Mouse (Mus musculus): ENCODE measurements around the gene Tstd3. TPM values are rescaled to one million over a fixed set of nuclear protein-coding genes. Genes with fewer than 3 reads are reported as not detected.

Gene Tstd3
- polyA plus RNA-seq, 1 experiment from 2014 or later, result 28.5 TPM

- no peak overlapping the region for H3K4me3 ChIP-seq
Observed at GRCm38 (mm10) chr4:21739169-21739568, 27.8 kb downstream of the Tstd3 start.

DNA sequence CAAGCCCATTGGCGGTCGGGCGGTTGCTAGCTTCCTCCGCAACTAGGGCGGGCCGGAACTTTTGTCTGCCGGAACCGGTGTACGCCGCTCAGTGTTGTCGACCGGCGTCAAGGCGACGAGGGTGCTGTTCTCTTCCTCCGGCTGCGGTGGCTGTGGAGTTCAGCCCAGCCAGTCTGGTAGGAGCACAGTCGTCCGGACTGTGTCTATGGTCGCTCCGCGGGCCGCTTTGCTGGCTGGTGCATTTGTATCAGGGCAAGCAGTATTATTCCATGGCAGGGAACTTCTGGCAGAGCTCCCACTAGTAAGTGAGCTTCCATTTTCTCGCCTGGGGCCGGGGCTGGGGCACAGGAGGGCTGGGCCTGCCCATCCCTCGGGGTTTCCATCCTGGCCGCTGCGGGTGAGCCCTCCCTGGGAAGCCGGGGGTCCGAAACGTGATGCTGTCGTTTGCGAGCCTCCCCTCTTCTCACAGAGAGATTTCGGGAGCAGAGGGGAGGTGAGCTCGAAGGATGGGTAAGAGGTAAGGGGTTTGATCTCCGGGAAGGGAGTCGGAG, 39.3 kb downstream of the Tstd3 start, which contains the start of gene Ccnc:
Gene Ccnc (plus strand): TSS at position 87 of the 551 bp plus-strand sequence.
- Histone ChIP-seq H3K27ac (replicated peaks) (peak within 1 kb of the TSS; percentile 82), H3K4me1 (peaks cover 7% of the 10 kb centered on the region), H3K4me3 (peak within 1 kb of the TSS; percentile 61), H3K9me3 (no peaks in the 10 kb centered on the region), H3K27me3 (no peaks in the 10 kb centered on the region), H3K9ac (replicated peaks) (peak within 1 kb of the TSS; percentile 77), H3K4me2 (replicated peaks) (peak within 1 kb of the TSS; percentile 76), H3K36me3 (peaks cover 1% of the 10 kb centered on the region; the same call in 1 of the 2 replicates)
- peak; percentile 97 for ATAC-seq (ENCODE audit: low FRiP score, low read depth)
- WGBS, result under 1% methylated on average over 37 of the region's 37 CpGs

More at GRCm38 (mm10) chr4:21739169-21739568, 27.8 kb downstream of the Tstd3 start:
- H3K9ac ChIP-seq (replicated peaks), result no peak overlapping the region
- H3K4me1 ChIP-seq, result no peaks in the 10 kb centered on the region
- H3K9me3 ChIP-seq, result no peaks in the 10 kb centered on the region
- no peak overlapping the region for H3K27ac ChIP-seq (replicated peaks)
- H3K4me2 ChIP-seq (replicated peaks), result no peak overlapping the region
- WGBS, result 95% methylated on average over 4 of the region's 4 CpGs
- ATAC-seq (ENCODE audit: low FRiP score, low read depth), result no peak
- no peaks in the 10 kb centered on the region for H3K27me3 ChIP-seq
- H3K36me3 ChIP-seq, result peaks cover 40% of the 10 kb centered on the region

DNA sequence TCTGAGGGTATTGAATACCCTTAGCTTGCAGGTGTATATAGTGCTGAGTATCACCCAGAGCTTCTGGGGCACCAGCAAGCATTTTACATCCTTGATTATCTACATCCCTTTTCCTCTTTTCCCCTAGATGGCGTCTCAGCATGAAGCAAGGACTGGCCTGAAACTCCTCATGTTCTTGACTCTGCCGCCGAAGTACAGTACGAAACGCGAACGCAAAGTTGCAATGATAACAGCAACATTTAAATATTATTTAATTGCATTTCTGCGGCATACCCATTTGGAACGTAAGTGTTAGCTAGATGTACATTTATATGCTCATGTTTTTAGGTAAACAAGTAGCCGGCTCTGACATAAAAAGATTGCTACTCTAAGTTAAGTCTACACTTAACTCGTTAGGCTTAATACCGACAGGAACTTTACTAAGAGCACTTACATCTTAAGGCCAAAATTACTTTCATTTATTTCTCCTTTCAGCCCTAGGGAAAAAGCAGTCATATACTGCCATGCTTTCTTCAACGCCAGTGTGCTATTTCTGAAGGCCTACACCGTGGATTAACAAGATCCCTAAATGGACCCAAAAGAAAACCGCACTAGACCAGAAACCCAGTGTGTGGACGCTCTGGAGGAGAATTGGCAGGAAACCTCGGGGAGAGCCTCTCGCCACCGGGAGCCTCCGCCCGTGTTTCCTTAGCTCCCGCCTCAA, 39.9 kb downstream of the Tstd3 start:
- no peaks in the 10 kb centered on the region for H3K9me3 ChIP-seq
- peak overlapping the region; percentile 82 for H3K27ac ChIP-seq (replicated peaks)
- no peaks in the 10 kb centered on the region for H3K36me3 ChIP-seq
- peak; percentile 55 for ATAC-seq (ENCODE audit: low FRiP score, low read depth)
- 1% methylated on average over 22 of the region's 22 CpGs for WGBS
- peak overlapping the region; percentile 77 for H3K9ac ChIP-seq (replicated peaks)
- H3K4me3 ChIP-seq, result peak overlapping the region; percentile 61
- peaks cover 7% of the 10 kb centered on the region for H3K4me1 ChIP-seq
- peak overlapping the region; percentile 76 for H3K4me2 ChIP-seq (replicated peaks)
- no peaks in the 10 kb centered on the region for H3K27me3 ChIP-seq

DNA sequence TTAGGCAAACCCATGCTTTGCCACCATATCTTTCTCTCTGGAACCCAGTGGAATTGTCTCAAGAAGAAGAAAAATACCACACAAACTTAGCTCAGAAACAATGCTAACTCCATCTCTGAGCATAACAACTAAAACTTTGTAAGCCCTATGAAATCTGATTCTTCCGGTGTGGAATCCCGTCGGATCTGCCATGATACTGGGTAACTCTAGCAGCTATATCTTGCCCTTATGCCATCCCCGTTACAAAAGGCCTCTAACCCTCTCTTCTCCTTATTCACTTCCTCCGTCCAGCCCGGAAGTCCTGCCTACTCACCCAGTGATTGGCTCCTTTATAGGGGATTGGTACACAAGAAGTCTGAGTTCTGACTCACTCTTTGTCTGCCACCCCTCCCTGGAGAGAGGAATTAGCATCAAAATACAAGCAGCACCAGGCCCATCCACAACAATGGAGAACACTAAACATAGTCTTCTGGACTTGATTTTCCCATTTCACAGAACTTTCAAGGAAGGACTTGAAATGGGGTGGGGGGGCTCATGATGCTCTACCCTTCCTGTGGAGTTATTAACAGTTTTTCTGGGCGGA, 44.2 kb downstream of the Tstd3 start:
- no peaks in the 10 kb centered on the region for H3K9me3 ChIP-seq
- 0 out of 2 replicates have a peak overlapping the region, but pooled peaks have one; percentile 19 for H3K4me2 ChIP-seq (replicated peaks)
- no peak overlapping the region for H3K9ac ChIP-seq (replicated peaks)
- no peaks in the 10 kb centered on the region; the same call in 1 of the 2 replicates for H3K27me3 ChIP-seq
- H3K36me3 ChIP-seq, result no peaks in the 10 kb centered on the region
- 34% methylated on average over 7 of the region's 7 CpGs for WGBS
- no peak overlapping the region for H3K27ac ChIP-seq (replicated peaks)
- H3K4me1 ChIP-seq, result no peaks in the 10 kb centered on the region; the same call in 1 of the 2 replicates
- no peak overlapping the region for H3K4me3 ChIP-seq
- ATAC-seq (ENCODE audit: low FRiP score, low read depth), result peak; percentile 58

DNA sequence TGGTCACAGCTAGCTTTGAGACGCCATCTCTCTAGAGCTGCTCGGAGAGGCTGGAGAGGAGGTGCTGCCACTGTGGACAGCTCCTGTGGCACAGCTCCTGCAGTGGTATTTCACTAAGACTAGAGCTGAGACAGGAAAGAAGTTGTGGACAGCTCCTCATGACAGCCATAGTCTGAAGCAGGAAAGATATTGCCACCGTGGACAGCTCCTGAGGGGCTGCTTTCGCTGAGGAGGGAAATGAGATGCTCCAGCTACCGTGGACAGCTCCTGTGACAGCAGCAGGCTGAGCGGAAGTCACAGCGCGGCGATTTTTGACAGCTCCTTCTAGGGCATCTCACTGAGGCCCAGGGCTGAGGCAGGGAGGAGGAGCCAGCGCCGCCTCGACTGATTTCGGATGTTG, 54.9 kb downstream of the Tstd3 start:
- no peaks in the 10 kb centered on the region for H3K36me3 ChIP-seq
- H3K4me1 ChIP-seq, result peaks cover 10% of the 10 kb centered on the region
- peak overlapping the region; percentile 17 for H3K4me3 ChIP-seq
- ATAC-seq (ENCODE audit: low FRiP score, low read depth), result peak; percentile 83
- peak overlapping the region; percentile 42 for H3K4me2 ChIP-seq (replicated peaks)
- WGBS, result 6% methylated on average over 13 of the region's 13 CpGs
- no peak overlapping the region for H3K9ac ChIP-seq (replicated peaks)
- peaks cover 27% of the 10 kb centered on the region for H3K27me3 ChIP-seq
- no peaks in the 10 kb centered on the region for H3K9me3 ChIP-seq
- H3K27ac ChIP-seq (replicated peaks), result no peak overlapping the region

Other genes starting within 250 kb of the Tstd3 start
- 0.17 and 1.4 TPM in 2 replicates for gene Prdm13, start 81.2 kb downstream of the Tstd3 start, polyA plus RNA-seq (2016; fragmentation: Nextera tagmentation; extraction: Ambion mirVana)
- 67.8 and 68.9 TPM in 2 replicates for gene Ccnc, start 39.5 kb downstream of the Tstd3 start, polyA plus RNA-seq (2016; fragmentation: Nextera tagmentation; extraction: Ambion mirVana)
- gene Usp45, start 56 bp downstream of the Tstd3 start, polyA plus RNA-seq (2016; fragmentation: Nextera tagmentation; extraction: Ambion mirVana), result 9.5 and 10.9 TPM in 2 replicates
- 222 and 251 TPM in 2 replicates for gene Pnisr, start 80.4 kb upstream of the Tstd3 start, polyA plus RNA-seq (2016; fragmentation: Nextera tagmentation; extraction: Ambion mirVana)
- gene Coq3, start 112.5 kb upstream of the Tstd3 start, polyA plus RNA-seq (2016; fragmentation: Nextera tagmentation; extraction: Ambion mirVana), result 10.8 and 10.9 TPM in 2 replicates
- 24.9 and 30.5 TPM in 2 replicates for gene Faxc, start 164.1 kb upstream of the Tstd3 start, polyA plus RNA-seq (2016; fragmentation: Nextera tagmentation; extraction: Ambion mirVana)

Data from midbrain, embryonic 12.5 days (tissue).